In the genomic region with DNA sequence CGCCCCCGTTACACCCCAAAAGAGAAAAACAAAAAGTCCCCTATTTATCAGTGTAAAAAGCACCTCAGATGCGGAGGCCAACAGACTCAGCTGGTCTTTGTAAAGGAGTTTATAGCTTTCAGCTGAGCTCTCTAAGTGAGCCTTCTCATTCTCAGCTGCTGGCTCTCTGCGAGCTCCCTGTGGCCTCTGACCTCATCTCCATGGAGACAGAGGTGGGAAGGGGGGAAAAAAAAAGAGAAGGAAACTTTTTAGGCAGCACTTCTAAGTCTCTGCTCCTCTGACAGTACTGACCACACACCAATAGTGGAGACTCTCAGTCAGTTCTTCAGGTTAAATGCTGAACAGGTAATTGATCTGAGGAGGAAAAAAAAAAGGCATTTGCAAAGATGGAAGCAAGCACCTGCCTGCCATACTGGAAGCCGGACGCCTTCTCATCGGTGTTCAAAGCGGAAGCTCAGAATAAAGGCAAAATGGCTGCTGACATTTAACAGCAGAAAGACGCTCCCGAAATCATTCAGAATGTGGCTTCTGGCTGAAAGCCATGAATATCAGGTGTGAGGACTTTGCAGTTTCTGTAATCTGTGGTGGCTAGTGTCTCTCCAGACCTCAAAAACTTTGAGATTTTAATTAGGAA, we compare ENCODE assay signal across 8 mouse cellular contexts. TPM values are rescaled to one million over a fixed set of nuclear protein-coding genes. Genes with fewer than 3 reads are reported as not detected.
DNase-seq lines count a peak whose midpoint lies in the region; ATAC-seq lines count a peak whose summit lies in the region.

No protein-coding gene starts in this region.

- no peak overlapping the region for H3K9ac ChIP-seq in embryonic facial prominence, embryonic 14.5 days (ENCODE audit: low read depth, low read length)
- no peak overlapping the region for H3K9ac ChIP-seq in intestine, embryonic 15.5 days
- no peak overlapping the region for H3K9ac ChIP-seq in neural tube, embryonic 11.5 days (ENCODE audit: low read length)

- no peak overlapping the region for H3K27ac ChIP-seq in embryonic facial prominence, embryonic 14.5 days (replicated peaks; ENCODE audit: low read depth, low read length)
- H3K27ac ChIP-seq in intestine, embryonic 15.5 days = no peak overlapping the region
- H3K27ac ChIP-seq in neural tube, embryonic 11.5 days (ENCODE audit: low read depth, low read length) = no peak overlapping the region

- ATAC-seq in embryonic facial prominence, embryonic 14.5 days (ENCODE audit: low read depth) = peak; percentile 68; the same call in 1 of the 2 replicates
- ATAC-seq in intestine, embryonic 15.5 days = 0 out of 2 replicates have a peak, but pooled peaks have one; percentile 34
- ATAC-seq in neural tube, embryonic 11.5 days (ENCODE audit: insufficient read depth, low FRiP score, low TSS enrichment) = peak; percentile 85
- no peak for ATAC-seq in frontal cortex, adult (ENCODE audit: low TSS enrichment)

- H3K36me3 ChIP-seq in embryonic facial prominence, embryonic 14.5 days (ENCODE audit: control insufficient read depth, insufficient read depth, low read length) = no peaks in the 10 kb centered on the region
- H3K36me3 ChIP-seq in intestine, embryonic 15.5 days = no peaks in the 10 kb centered on the region
- H3K36me3 ChIP-seq in neural tube, embryonic 11.5 days (ENCODE audit: control insufficient read depth, insufficient read depth, low read length) = no peaks in the 10 kb centered on the region

- H3K27me3 ChIP-seq in embryonic facial prominence, embryonic 14.5 days (replicated peaks; ENCODE audit: control insufficient read depth, insufficient read depth, low read length) = no peaks in the 10 kb centered on the region
- H3K27me3 ChIP-seq in intestine, embryonic 15.5 days (replicated peaks) = no peaks in the 10 kb centered on the region
- H3K27me3 ChIP-seq in neural tube, embryonic 11.5 days (ENCODE audit: control insufficient read depth, insufficient read depth, low read length) = no peaks in the 10 kb centered on the region

- H3K4me1 ChIP-seq in embryonic facial prominence, embryonic 14.5 days (ENCODE audit: control insufficient read depth, insufficient read depth, low read length) = peaks cover 9% of the 10 kb centered on the region
- no peaks in the 10 kb centered on the region for H3K4me1 ChIP-seq in intestine, embryonic 15.5 days (replicated peaks)
- H3K4me1 ChIP-seq in neural tube, embryonic 11.5 days (ENCODE audit: control insufficient read depth, insufficient read depth, low read length) = peaks cover 14% of the 10 kb centered on the region

- DNase-seq in lung, adult 18-20 months = peak; percentile 13 to 31
- no peak for DNase-seq in lung, postnatal 4 days
- DNase-seq in embryonic facial prominence, embryonic 14.5 days (ENCODE audit: low spot score) = peak; percentile 75
- peak; percentile 64 for DNase-seq in neural tube, embryonic 11.5 days (ENCODE audit: low spot score)
- DNase-seq in adrenal gland, adult 2 months = no peak
- DNase-seq in adrenal gland, adult 18-20 months (ENCODE audit: low spot score in 2 of 2) = no peak

- H3K4me2 ChIP-seq in embryonic facial prominence, embryonic 14.5 days (ENCODE audit: low read depth, low read length) = no peak overlapping the region
- H3K4me2 ChIP-seq in intestine, embryonic 15.5 days (replicated peaks) = no peak overlapping the region
- peak overlapping the region; percentile 12; the same call in 1 of the 2 replicates for H3K4me2 ChIP-seq in neural tube, embryonic 11.5 days (ENCODE audit: low read depth)

- WGBS in embryonic facial prominence, embryonic 14.5 days = 25% methylated on average over 10 of the region's 10 CpGs
- WGBS in intestine, embryonic 15.5 days = 39% methylated on average over 10 of the region's 10 CpGs
- WGBS in neural tube, embryonic 11.5 days = 12% methylated on average over 10 of the region's 10 CpGs

- no peak overlapping the region for H3K4me3 ChIP-seq in embryonic facial prominence, embryonic 14.5 days (ENCODE audit: low read depth, low read length)
- H3K4me3 ChIP-seq in intestine, embryonic 15.5 days (replicated peaks) = no peak overlapping the region
- H3K4me3 ChIP-seq in neural tube, embryonic 11.5 days (ENCODE audit: low read depth, low read length) = no peak overlapping the region

- no peaks in the 10 kb centered on the region for H3K9me3 ChIP-seq in embryonic facial prominence, embryonic 14.5 days (ENCODE audit: control insufficient read depth, low read length)
- no peaks in the 10 kb centered on the region for H3K9me3 ChIP-seq in intestine, embryonic 15.5 days
- no peaks in the 10 kb centered on the region for H3K9me3 ChIP-seq in neural tube, embryonic 11.5 days (ENCODE audit: control insufficient read depth, low read length)

RNA-seq across cellular contexts. Expression of a gene that starts 45.4 kb away (rescaled TPM):
- 45.9 and 49.1 TPM in 2 replicates for polyA plus RNA-seq in embryonic facial prominence, embryonic 14.5 days (2014; fragmentation: Nextera tagmentation; extraction: Ambion mirVana)
- polyA plus RNA-seq in intestine, embryonic 15.5 days (2015; fragmentation: Nextera tagmentation; extraction: Ambion mirVana) = 29.6 and 30.8 TPM in 2 replicates
- 25.1 and 25.5 TPM in 2 replicates for polyA plus RNA-seq in neural tube, embryonic 11.5 days (2014; fragmentation: Nextera tagmentation; extraction: Ambion mirVana)
- 100 to 1,000 TPM in 1 of 2 experiments, 10 to 100 TPM in 1; 71.0 to 125 TPM for total RNA-seq in adrenal gland, adult 2 months (2021)
- polyA plus RNA-seq in adrenal gland, adult 2 months (2012; rRNA removed) = 12.0 and 13.4 TPM in 2 replicates
- total RNA-seq in adrenal gland, adult 18-20 months (2021) = 10 to 100 TPM; 58.8 to 93.1 TPM

Comparison
In these comparisons a context has a peak if more than half of its experiments do, and no peak if none do; other contexts are left out.
1. DNase-seq: peak in lung, adult 18-20 months (2 of 2), embryonic facial prominence, embryonic 14.5 days (single experiment) and neural tube, embryonic 11.5 days (single experiment); none in lung, postnatal 4 days (0 of 2), adrenal gland, adult 2 months (single experiment) and adrenal gland, adult 18-20 months (0 of 2).